Mouse (Mus musculus) MN1 (cell line): ENCODE data around the gene Lxn.

Experiments
- DNase-seq: peaks from one replicate; pipeline ENCODE4 v3.0.0-alpha.2; 2016; ENCODE audit warnings: low spot score

Gene Lxn

GRCm38 (mm10) chr3:67462015-67462414 lies 1.7 kb downstream of the Lxn start:
- no peak for DNase-seq

GRCm38 (mm10) chr3:67459881-67460280 lies 3.8 kb downstream of the Lxn start:
- DNase-seq, result no peak

GRCm38 (mm10) chr3:67450601-67451210 lies 13.0 kb downstream of the Lxn start:
- DNase-seq, result no peak

GRCm38 (mm10) chr3:67449660-67450059 lies 14.1 kb downstream of the Lxn start:
- DNase-seq, result no peak

GRCm38 (mm10) chr3:67447143-67447542 lies 16.6 kb downstream of the Lxn start:
- DNase-seq, result no peak

GRCm38 (mm10) chr3:67434011-67434410 lies 29.7 kb downstream of the Lxn start:
- no peak for DNase-seq

DNA sequence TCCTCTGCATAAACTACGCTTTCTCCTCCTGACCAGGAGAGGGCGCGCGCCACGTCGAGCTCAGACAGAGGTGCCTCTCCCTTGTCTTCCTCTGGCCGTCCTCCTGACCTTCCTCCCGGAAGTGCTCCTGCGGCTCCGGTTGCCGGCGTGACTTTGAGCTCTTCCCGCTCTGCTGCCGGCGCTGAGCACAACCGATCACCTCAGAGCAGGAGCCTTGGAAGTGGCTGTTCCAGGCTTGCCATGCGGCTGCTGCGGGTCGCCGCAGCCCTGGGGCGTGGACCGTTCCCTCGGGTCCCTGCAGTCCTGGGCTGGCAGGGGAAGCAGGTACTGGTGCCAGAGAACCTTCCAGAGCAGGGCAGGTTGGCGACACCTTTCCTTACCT lies 33.7 kb downstream of the Lxn start, which contains the start of gene Gfm1:
TSS of gene Gfm1 (plus strand) at position 98 of the 382 bp plus-strand sequence.
- DNase-seq, result peak; percentile 89

GRCm38 (mm10) chr3:67429338-67429998 lies 34.3 kb downstream of the Lxn start:
- no peak for DNase-seq
